Mouse (Mus musculus): ENCODE data around the gene Mpped2. TPM values are rescaled to one million over a fixed set of nuclear protein-coding genes. Genes with fewer than 3 reads are reported as not detected.

Mpped2 gene
- polyA plus RNA-seq, 1 experiment: 1.1 TPM

DNA sequence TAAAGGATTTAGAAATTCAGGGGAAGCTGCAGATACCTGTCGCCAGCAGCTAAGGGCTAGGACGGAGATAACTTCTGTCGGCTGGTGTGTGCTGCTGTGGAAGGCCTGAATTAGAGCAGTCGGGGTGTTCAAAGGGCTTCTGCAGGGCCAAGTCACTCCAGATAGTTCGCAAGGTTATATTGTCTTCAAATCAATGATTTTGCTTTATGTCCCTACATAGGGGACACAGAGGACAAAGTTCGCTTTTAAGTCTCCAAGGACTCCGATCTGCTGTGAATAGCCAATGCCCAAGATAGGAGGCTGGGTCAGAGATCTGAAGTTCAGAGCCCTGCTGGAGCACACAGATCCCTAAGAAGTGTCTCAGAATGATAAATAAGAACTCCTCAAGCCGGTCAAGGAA, 190.3 kb downstream of the Mpped2 start:
- WGBS: 92% methylated on average over 8 of the region's 8 CpGs
- Histone ChIP-seq H3K4me3 (ENCODE audit: control insufficient read depth, insufficient read depth, low read length) (no peak overlapping the region), H3K27me3 (ENCODE audit: control insufficient read depth, insufficient read depth, low read length) (no peaks in the 10 kb centered on the region), H3K27ac (ENCODE audit: control insufficient read depth, insufficient read depth, low read length) (no peak overlapping the region), H3K36me3 (ENCODE audit: control insufficient read depth, insufficient read depth, low read length) (no peaks in the 10 kb centered on the region), H3K4me1 (replicated peaks; ENCODE audit: control insufficient read depth, insufficient read depth, low read length) (no peaks in the 10 kb centered on the region)
- DNase-seq: no peak
- TF ChIP-seq POLR2A (IDR thresholded peaks at IDR 0.05; ENCODE audit: control insufficient read depth, extremely low read depth, insufficient read depth, low read length, poor library complexity) (no peak), CTCF (IDR thresholded peaks at IDR 0.05; ENCODE audit: borderline replicate concordance, control insufficient read depth, extremely low read depth, insufficient read depth, low read length, poor library complexity) (no peak)

DNA sequence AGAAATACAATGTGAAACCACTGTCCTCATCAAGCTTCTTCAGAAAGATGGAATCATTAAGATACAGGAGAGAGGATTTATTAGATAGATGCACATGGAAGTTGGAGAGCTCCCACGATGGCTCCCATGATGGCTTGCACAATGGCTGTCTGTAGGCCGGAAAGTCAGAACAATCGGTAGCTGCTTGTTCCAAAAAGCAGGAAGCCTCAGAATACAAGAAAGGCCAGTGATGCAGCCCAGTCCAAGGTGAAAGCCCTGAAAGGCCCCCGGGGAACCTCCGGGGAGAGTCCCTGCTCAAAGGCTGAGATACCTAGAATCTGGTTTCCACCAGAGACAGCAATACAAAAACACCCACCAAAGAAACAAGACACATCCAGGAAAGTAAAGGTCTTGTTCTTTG, 195.1 kb downstream of the Mpped2 start:
- TF ChIP-seq CTCF (IDR thresholded peaks at IDR 0.05; ENCODE audit: borderline replicate concordance, control insufficient read depth, extremely low read depth, insufficient read depth, low read length, poor library complexity) (no peak), POLR2A (IDR thresholded peaks at IDR 0.05; ENCODE audit: control insufficient read depth, extremely low read depth, insufficient read depth, low read length, poor library complexity) (no peak)
- DNase-seq: no peak
- WGBS: 93% methylated on average over 5 of the region's 5 CpGs
- Histone ChIP-seq H3K36me3 (ENCODE audit: control insufficient read depth, insufficient read depth, low read length) (no peaks in the 10 kb centered on the region), H3K27ac (ENCODE audit: control insufficient read depth, insufficient read depth, low read length) (no peak overlapping the region), H3K4me1 (replicated peaks; ENCODE audit: control insufficient read depth, insufficient read depth, low read length) (no peaks in the 10 kb centered on the region), H3K4me3 (ENCODE audit: control insufficient read depth, insufficient read depth, low read length) (no peak overlapping the region), H3K27me3 (ENCODE audit: control insufficient read depth, insufficient read depth, low read length) (no peaks in the 10 kb centered on the region)

DNA sequence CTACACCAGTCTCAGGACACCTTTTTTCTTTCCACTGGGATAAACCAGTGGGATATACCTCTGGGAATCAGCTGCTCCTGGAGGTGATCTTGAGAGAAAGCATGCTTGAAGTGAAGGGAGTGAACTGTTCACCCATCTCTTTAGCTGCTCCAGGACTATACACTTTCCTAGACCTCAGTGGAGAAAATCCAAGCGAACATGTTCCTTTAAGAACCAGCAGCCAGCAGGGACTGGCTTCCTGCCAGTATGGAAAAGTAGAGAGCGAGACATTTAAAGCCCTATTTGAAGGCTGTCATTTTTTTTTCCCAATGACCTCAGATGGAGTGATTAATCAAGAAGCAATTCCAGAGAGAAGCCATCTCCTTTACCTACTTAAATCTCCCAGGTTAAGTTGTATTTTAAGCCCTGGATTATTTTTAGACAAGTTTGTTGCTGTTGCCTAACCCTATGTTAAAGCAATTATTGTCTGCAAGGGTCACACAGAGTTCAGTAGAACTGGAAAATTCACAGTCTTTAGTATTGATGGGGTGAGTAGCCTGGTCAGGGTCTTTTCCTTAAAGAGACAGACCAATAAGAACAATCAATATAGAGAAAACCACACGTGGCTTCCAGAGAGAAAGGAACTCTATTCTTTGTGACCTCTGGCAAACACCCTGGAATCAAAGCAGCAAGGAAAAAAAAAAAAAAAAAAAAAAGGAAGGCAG, 196.4 kb downstream of the Mpped2 start:
- WGBS: 60% methylated on average over 3 of the region's 3 CpGs

DNA sequence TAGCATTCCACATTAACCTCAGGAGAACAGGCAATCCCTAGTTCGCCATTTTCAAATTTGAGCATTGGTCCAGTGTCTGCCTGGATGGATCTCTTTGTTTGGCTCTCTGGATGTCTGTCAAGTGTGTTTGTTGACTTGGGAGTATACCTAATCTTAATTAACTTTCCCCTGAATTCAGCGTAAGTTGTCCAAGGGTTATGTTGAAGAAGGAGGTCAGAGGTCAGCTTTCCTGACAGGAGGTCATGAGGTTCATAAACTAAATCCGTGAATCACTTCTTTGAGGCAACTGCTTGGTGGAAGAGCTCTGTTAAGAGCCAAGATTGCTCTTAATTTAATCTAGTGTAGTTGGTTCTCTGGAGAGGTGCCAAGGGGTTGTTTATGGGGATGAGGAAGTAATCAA, 200.3 kb downstream of the Mpped2 start:
- H3K27ac ChIP-seq (ENCODE audit: control insufficient read depth, insufficient read depth, low read length): no peak overlapping the region
- no peaks in the 10 kb centered on the region for H3K36me3 ChIP-seq (ENCODE audit: control insufficient read depth, insufficient read depth, low read length)
- no peak for TF ChIP-seq POLR2A (IDR thresholded peaks at IDR 0.05; ENCODE audit: control insufficient read depth, extremely low read depth, insufficient read depth, low read length, poor library complexity)
- TF ChIP-seq CTCF (IDR thresholded peaks at IDR 0.05; ENCODE audit: borderline replicate concordance, control insufficient read depth, extremely low read depth, insufficient read depth, low read length, poor library complexity): no peak
- H3K4me3 ChIP-seq (ENCODE audit: control insufficient read depth, insufficient read depth, low read length): no peak overlapping the region
- no peaks in the 10 kb centered on the region for H3K27me3 ChIP-seq (ENCODE audit: control insufficient read depth, insufficient read depth, low read length)
- DNase-seq: no peak
- WGBS: 87% methylated on average over 3 of the region's 3 CpGs
- H3K4me1 ChIP-seq (replicated peaks; ENCODE audit: control insufficient read depth, insufficient read depth, low read length): no peaks in the 10 kb centered on the region

More for the DNA sequence above, 196.4 kb downstream of the Mpped2 start:
- Histone ChIP-seq H3K4me3 (ENCODE audit: control insufficient read depth, insufficient read depth, low read length) (no peak overlapping the region), H3K36me3 (ENCODE audit: control insufficient read depth, insufficient read depth, low read length) (no peaks in the 10 kb centered on the region), H3K27ac (ENCODE audit: control insufficient read depth, insufficient read depth, low read length) (no peak overlapping the region), H3K27me3 (ENCODE audit: control insufficient read depth, insufficient read depth, low read length) (no peaks in the 10 kb centered on the region), H3K4me1 (replicated peaks; ENCODE audit: control insufficient read depth, insufficient read depth, low read length) (no peaks in the 10 kb centered on the region)
- no peak for DNase-seq
- no peak for TF ChIP-seq CTCF (IDR thresholded peaks at IDR 0.05; ENCODE audit: borderline replicate concordance, control insufficient read depth, extremely low read depth, insufficient read depth, low read length, poor library complexity)
- TF ChIP-seq POLR2A (IDR thresholded peaks at IDR 0.05; ENCODE audit: control insufficient read depth, extremely low read depth, insufficient read depth, low read length, poor library complexity): no peak

DNA sequence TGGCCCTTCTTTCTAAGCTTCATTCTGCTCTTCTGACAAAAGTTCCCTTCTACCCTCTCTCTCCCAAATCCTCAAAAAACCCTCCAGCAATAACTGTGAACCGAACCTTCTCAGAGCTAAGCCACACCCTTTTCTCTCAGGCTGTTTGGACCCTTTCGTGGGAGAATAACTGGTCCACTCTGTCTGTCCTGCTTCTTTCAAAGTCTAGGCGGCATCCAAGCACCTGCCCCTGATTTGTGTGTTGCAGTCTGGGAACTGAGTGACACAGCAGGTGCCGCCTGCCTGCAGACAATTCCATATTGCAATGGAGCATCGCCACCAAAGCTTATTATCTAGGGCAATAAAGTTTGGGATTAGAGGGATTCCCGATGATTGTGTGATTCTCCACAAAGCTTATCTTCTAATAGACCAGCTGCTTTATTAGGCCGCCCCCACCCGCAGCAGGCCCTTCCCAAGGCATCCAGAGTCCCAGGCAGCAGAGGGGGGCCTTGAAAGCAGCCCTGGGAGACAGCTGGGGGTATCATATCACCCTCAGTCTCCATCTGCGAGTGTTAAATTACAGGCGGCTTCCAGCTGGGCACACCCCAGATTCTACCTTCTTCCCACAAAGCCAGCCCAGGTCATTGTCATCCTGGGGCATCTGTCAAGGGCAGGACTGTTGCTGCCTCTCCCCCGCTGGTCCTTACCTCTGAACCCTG, 202.4 kb downstream of the Mpped2 start:
- 55% methylated on average over 11 of the region's 11 CpGs for WGBS
- no peak for TF ChIP-seq POLR2A (IDR thresholded peaks at IDR 0.05; ENCODE audit: control insufficient read depth, extremely low read depth, insufficient read depth, low read length, poor library complexity)
- no peak for TF ChIP-seq CTCF (IDR thresholded peaks at IDR 0.05; ENCODE audit: borderline replicate concordance, control insufficient read depth, extremely low read depth, insufficient read depth, low read length, poor library complexity)

DNA sequence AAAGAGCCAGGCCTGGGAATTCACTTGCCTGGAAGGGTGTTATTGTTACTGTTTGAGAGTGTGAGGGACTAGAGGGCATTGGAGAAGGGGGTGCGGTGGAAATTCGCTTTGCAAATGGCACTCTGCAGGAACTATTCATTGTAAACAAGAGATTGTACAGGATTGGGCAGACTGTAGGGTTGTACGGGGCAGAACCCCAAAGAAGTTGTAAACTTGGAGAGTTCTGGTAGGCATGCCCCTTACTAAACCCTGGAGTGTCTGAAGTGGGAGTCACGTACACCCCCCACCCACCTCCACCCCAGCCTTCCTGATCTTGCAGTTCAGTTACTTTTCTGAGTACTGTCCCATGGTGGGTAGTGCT, 202.9 kb downstream of the Mpped2 start:
- no peak for DNase-seq
- no peaks in the 10 kb centered on the region for H3K27me3 ChIP-seq (ENCODE audit: control insufficient read depth, insufficient read depth, low read length)
- H3K27ac ChIP-seq (ENCODE audit: control insufficient read depth, insufficient read depth, low read length): no peak overlapping the region
- H3K36me3 ChIP-seq (ENCODE audit: control insufficient read depth, insufficient read depth, low read length): no peaks in the 10 kb centered on the region
- WGBS: 77% methylated on average over 4 of the region's 4 CpGs
- H3K4me1 ChIP-seq (replicated peaks; ENCODE audit: control insufficient read depth, insufficient read depth, low read length): no peaks in the 10 kb centered on the region
- no peak overlapping the region for H3K4me3 ChIP-seq (ENCODE audit: control insufficient read depth, insufficient read depth, low read length)
- no peak for TF ChIP-seq POLR2A (IDR thresholded peaks at IDR 0.05; ENCODE audit: control insufficient read depth, extremely low read depth, insufficient read depth, low read length, poor library complexity)
- no peak for TF ChIP-seq CTCF (IDR thresholded peaks at IDR 0.05; ENCODE audit: borderline replicate concordance, control insufficient read depth, extremely low read depth, insufficient read depth, low read length, poor library complexity)

More for the DNA sequence above, 202.4 kb downstream of the Mpped2 start:
- no peak overlapping the region for H3K27ac ChIP-seq (ENCODE audit: control insufficient read depth, insufficient read depth, low read length)
- H3K27me3 ChIP-seq (ENCODE audit: control insufficient read depth, insufficient read depth, low read length): no peaks in the 10 kb centered on the region
- no peak overlapping the region for H3K4me3 ChIP-seq (ENCODE audit: control insufficient read depth, insufficient read depth, low read length)
- DNase-seq: no peak
- H3K4me1 ChIP-seq (replicated peaks; ENCODE audit: control insufficient read depth, insufficient read depth, low read length): no peaks in the 10 kb centered on the region
- H3K36me3 ChIP-seq (ENCODE audit: control insufficient read depth, insufficient read depth, low read length): no peaks in the 10 kb centered on the region

Measured in thymus, adult 2 months (tissue).